ENCODE assay signal across 8 mouse cellular contexts in genomic region chr19:38775548-38775947, GRCm38 (mm10). TPM values are rescaled to one million over a fixed set of nuclear protein-coding genes. Genes with fewer than 3 reads are reported as not detected.
DNase-seq lines count a peak whose midpoint lies in the region; ATAC-seq and TF ChIP-seq lines count a peak whose summit lies in the region.
"Had no signal": no experiment of that assay in that cellular context is flagged by ENCODE, and none has a peak within 500 bp of the region (broad histone marks: within the 10 kb centered on the region; RNA-seq: fewer than 3 reads in every experiment).

No protein-coding gene starts in this region.

- no peaks in the 10 kb centered on the region for H3K4me1 ChIP-seq in lung, adult 2 months (ENCODE audit: control insufficient read depth, insufficient read depth, low read length)
- 0 out of 2 replicates have a peak, but pooled peaks cover 1% of the 10 kb centered on the region for H3K4me1 ChIP-seq in cortical plate, adult 2 months (ENCODE audit: control insufficient read depth, insufficient read depth, low read length)
- H3K4me1 ChIP-seq in limb, embryonic 14.5 days (ENCODE audit: control insufficient read depth, insufficient read depth, low read length) = no peaks in the 10 kb centered on the region

- no peaks in the 10 kb centered on the region; the same call in 1 of the 2 replicates for H3K36me3 ChIP-seq in limb, embryonic 14.5 days (ENCODE audit: control insufficient read depth, insufficient read depth, low read length)

- no peak overlapping the region for H3K27ac ChIP-seq in cortical plate, adult 2 months (ENCODE audit: insufficient read depth, low read length)
- H3K27ac ChIP-seq in limb, embryonic 14.5 days (replicated peaks; ENCODE audit: low read depth, low read length) = no peak overlapping the region

- 30% methylated on average over 4 of the region's 4 CpGs for WGBS in lung, adult 2 months
- WGBS in limb, embryonic 14.5 days = 60% methylated on average over 4 of the region's 4 CpGs

- H3K9me3 ChIP-seq in limb, embryonic 14.5 days (ENCODE audit: control insufficient read depth, low read length) = no peaks in the 10 kb centered on the region

- TF ChIP-seq POLR2A in lung, adult 2 months (IDR thresholded peaks at IDR 0.05; ENCODE audit: borderline replicate concordance, extremely low read depth, low read depth, low read length) = no peak
- TF ChIP-seq POLR2A in cortical plate, adult 2 months (IDR thresholded peaks at IDR 0.05; ENCODE audit: extremely low read depth, insufficient read depth, low read length) = no peak
- no peak for TF ChIP-seq POLR2A in limb, embryonic 14.5 days (IDR thresholded peaks at IDR 0.05; ENCODE audit: borderline replicate concordance, extremely low read depth, insufficient read depth, insufficient read length)

- no peak overlapping the region for H3K9ac ChIP-seq in limb, embryonic 14.5 days (ENCODE audit: low read depth, low read length, severe bottlenecking)

- no peak for TF ChIP-seq CTCF in lung, adult 2 months (IDR thresholded peaks at IDR 0.05; ENCODE audit: insufficient read depth, low read length)
- peak; percentile 57 for TF ChIP-seq CTCF in cortical plate, adult 2 months (IDR thresholded peaks at IDR 0.05; ENCODE audit: extremely low read depth, insufficient read depth, low read length)

- no peak for ATAC-seq in limb, embryonic 14.5 days (ENCODE audit: low FRiP score, low read depth)

- DNase-seq in lung, adult 2 months = peak; percentile 6
- DNase-seq in lung, postnatal 25 days (ENCODE audit: low spot score) = no peak
- DNase-seq in adipocyte (ENCODE audit: low spot score) = peak; percentile 88
- peak; percentile 54 for DNase-seq in induced T-regulatory cell, adult 2 months (ENCODE audit: low read depth)
- peak; percentile 70 for DNase-seq in limb, embryonic 14.5 days (ENCODE audit: low spot score)
- peak; percentile 53 to 69 for DNase-seq in right cerebral cortex, postnatal 10 days (ENCODE audit: low spot score in 2 of 2)

- no peaks in the 10 kb centered on the region for H3K27me3 ChIP-seq in limb, embryonic 14.5 days (ENCODE audit: control insufficient read depth, insufficient read depth, low read length)

- no peak overlapping the region for H3K4me2 ChIP-seq in limb, embryonic 14.5 days (replicated peaks; ENCODE audit: low read depth, low read length, severe bottlenecking)

- H3K4me3 ChIP-seq in lung, adult 2 months (replicated peaks; ENCODE audit: extremely low read depth, low read depth, low read length) = no peak overlapping the region
- no peak overlapping the region for H3K4me3 ChIP-seq in cortical plate, adult 2 months (ENCODE audit: insufficient read depth, low read length)
- no peak overlapping the region for H3K4me3 ChIP-seq in limb, embryonic 14.5 days (replicated peaks; ENCODE audit: low read length)
- H3K4me3 ChIP-seq: myocyte had no signal

RNA-seq across cellular contexts. Expression of gene Noc3l, which starts 43.5 kb away (rescaled TPM):
- polyA plus RNA-seq in lung, adult 2 months (2012; rRNA removed) = 1.9 and 2.7 TPM in 2 replicates
- 8.0 TPM in 2 replicates for polyA plus RNA-seq in cortical plate, adult 2 months (2012; rRNA removed)
- 12.3 and 15.0 TPM in 2 replicates for polyA plus RNA-seq in limb, embryonic 14.5 days (2012; rRNA removed)
- 7.7 and 7.9 TPM in 2 replicates for polyA plus RNA-seq in limb, embryonic 14.5 days (2014; fragmentation: Nextera tagmentation; extraction: Ambion mirVana)
